Mouse (Mus musculus) heart, adult 2 months (tissue): ENCODE data around the gene Mypn. TPM values are rescaled to one million over a fixed set of nuclear protein-coding genes. Genes with fewer than 3 reads are reported as not detected.

ENCODE experiments used
- DNase-seq, 2 experiments: peaks; one replicate each; pipeline ENCODE4 v3.0.0; 2021
- H3K27ac ChIP-seq: fragments of 200-600 bp; 2 replicates; pipeline ENCODE4 v1.8.1; 2022
- H3K27me3 ChIP-seq: fragments of 200-500 bp; 2 replicates; pipeline ENCODE4 v1.6.1; 2012; ENCODE audit warnings: mild to moderate bottlenecking, low read length, inconsistent platforms, mixed read lengths; ENCODE audit not compliant: control insufficient read depth, insufficient read depth
- H3K36me3 ChIP-seq: fragments of 200-500 bp; 2 replicates; pipeline ENCODE4 v1.6.1; 2012; ENCODE audit warnings: low read length, inconsistent platforms; ENCODE audit not compliant: control insufficient read depth, insufficient read depth
- H3K4me1 ChIP-seq: fragments of 200-500 bp; 2 replicates; pipeline ENCODE4 v1.6.1; 2011; ENCODE audit warnings: low read length; ENCODE audit not compliant: control insufficient read depth, insufficient read depth
- H3K4me3 ChIP-seq: fragments of 200-600 bp; 2 replicates; pipeline ENCODE4 v1.8.1; 2022
- H3K79me2 ChIP-seq: fragments of 200-500 bp; replicated peaks from 2 replicates; pipeline ENCODE4 v1.6.1; 2012; ENCODE audit warnings: mild to moderate bottlenecking, inconsistent platforms, low read length, moderate library complexity, mixed read lengths; ENCODE audit not compliant: control insufficient read depth, insufficient read depth
- H3K9ac ChIP-seq: fragments of 200-500 bp; 2 replicates; pipeline ENCODE4 v1.6.1; 2012; ENCODE audit warnings: low read depth, mild to moderate bottlenecking, control low read depth, inconsistent platforms, low read length, mixed read lengths
- CTCF ChIP-seq: fragments of 200-600 bp; IDR thresholded peaks from 2 replicates; pipeline ENCODE4 v1.8.1; 2022; ENCODE audit warnings: antibody characterized with exemption, mild to moderate bottlenecking, moderate library complexity
- EP300 ChIP-seq: fragments of 200-500 bp; IDR thresholded peaks from 2 replicates; pipeline ENCODE4 v1.6.1; 2011; ENCODE audit warnings: low read depth, low read length, control low read depth; ENCODE audit not compliant: insufficient read depth
- POLR2A ChIP-seq: fragments of 200-500 bp; IDR thresholded peaks from 2 replicates; pipeline ENCODE4 v1.6.1; 2011; ENCODE audit warnings: mild to moderate bottlenecking, low read depth, low read length, control low read depth; ENCODE audit not compliant: insufficient read depth
- WGBS: fragments of 180-500 bp; shearing (Covaris S2); methylation state at CpG from one replicate; pipeline ENCODE4 v1.1.7; 2018; 5-methylcytosine and 5-hydroxymethylcytosine counted together
- intact Hi-C: fragments of 180-260 bp; cut with DNase I; formaldehyde crosslinking; loops from one replicate; pipeline ENCODE4 v1.15.1; 2025
- polyA plus RNA-seq: library from polyadenylated mRNA; depleted of rRNA; stranded (reverse); fragments of >200 nt; gene quantifications from 2 replicates; pipeline ENCODE4 v1.2.3, GENCODE M21; 2012
- total RNA-seq, 2 experiments: library from RNA; stranded (reverse); gene quantifications; 2 replicates each; pipeline ENCODE4 v1.2.3; 2021

Mypn gene
- total and polyA plus RNA-seq, 3 experiments: 32.1 to 110 (median 96.6) TPM

DNA sequence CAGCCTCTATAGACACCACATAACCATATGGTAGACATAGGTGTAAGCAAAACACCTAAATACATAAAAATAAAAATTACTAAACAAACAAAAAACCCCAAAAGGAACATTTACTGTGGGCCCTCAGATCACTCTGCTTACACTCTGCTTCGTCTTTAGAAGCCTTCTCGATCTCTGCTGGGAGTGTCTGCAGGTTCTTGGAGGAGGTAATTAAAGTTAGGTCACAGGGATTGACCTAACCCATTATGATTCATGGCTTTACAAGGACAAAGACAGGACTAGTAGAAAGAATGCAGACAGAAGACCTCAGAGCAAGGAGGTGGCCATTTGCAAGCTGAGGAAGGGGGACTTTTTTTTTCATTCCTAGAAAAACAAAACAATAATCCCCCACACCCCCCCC, 33.5 kb upstream of the Mypn start:
- Histone ChIP-seq H3K36me3 (no peaks in the 10 kb centered on the region), H3K4me3 (no peak overlapping the region), H3K27ac (no peak overlapping the region), H3K4me1 (no peaks in the 10 kb centered on the region), H3K9ac (no peak overlapping the region), H3K79me2 (no peaks in the 10 kb centered on the region), H3K27me3 (no peaks in the 10 kb centered on the region)
- 75% methylated on average over 2 of the region's 2 CpGs for WGBS
- no peak for TF ChIP-seq EP300
- TF ChIP-seq POLR2A: no peak
- TF ChIP-seq CTCF: no peak
- intact Hi-C loops: no loop called here
- DNase-seq: no peak

- intact Hi-C loops: no loop called here
- H3K27me3 ChIP-seq: no peaks in the 10 kb centered on the region
- 90% methylated on average over 6 of the region's 6 CpGs for WGBS
- H3K4me1 ChIP-seq: no peaks in the 10 kb centered on the region
- no peak for DNase-seq
- no peaks in the 10 kb centered on the region for H3K36me3 ChIP-seq
- no peaks in the 10 kb centered on the region for H3K79me2 ChIP-seq
- no peak overlapping the region for H3K4me3 ChIP-seq
- H3K9ac ChIP-seq: no peak overlapping the region
- no peak for TF ChIP-seq CTCF
- no peak for TF ChIP-seq POLR2A
- TF ChIP-seq EP300: no peak
- no peak overlapping the region for H3K27ac ChIP-seq
Measured at GRCm38 (mm10) chr10:63236663-63237062, 32.9 kb upstream of the Mypn start.

DNA sequence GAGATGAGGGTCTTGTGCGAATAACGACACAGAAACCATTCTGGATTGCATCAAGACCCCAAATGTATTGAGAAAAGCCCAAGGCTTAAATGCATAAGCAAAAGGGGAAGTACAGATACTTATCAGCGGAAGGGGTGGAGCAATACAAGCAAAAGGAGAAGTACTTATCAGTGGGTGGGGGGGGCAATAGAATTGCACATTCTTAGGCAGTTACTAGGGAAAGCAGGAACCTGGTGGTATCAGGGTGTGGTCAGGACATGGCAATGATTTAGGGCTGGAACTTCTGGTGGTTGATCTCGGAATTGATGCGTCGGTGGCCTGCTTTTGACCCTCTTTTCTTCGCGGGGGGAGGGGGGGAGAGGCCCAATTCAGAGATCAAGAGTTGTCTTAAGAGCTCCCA, 32.1 kb upstream of the Mypn start:
- Histone ChIP-seq H3K4me1 (no peaks in the 10 kb centered on the region), H3K4me3 (no peak overlapping the region), H3K36me3 (no peaks in the 10 kb centered on the region; the same call in 1 of the 2 replicates), H3K27me3 (no peaks in the 10 kb centered on the region), H3K9ac (no peak overlapping the region), H3K79me2 (no peaks in the 10 kb centered on the region), H3K27ac (no peak overlapping the region)
- TF ChIP-seq EP300: no peak
- TF ChIP-seq CTCF: no peak
- no peak for TF ChIP-seq POLR2A
- DNase-seq: no peak
- whole genome bisulfite sequencing: 86% methylated on average over 8 of the region's 8 CpGs
- intact Hi-C loops: no loop called here

- Histone ChIP-seq H3K27ac (no peak overlapping the region), H3K4me3 (no peak overlapping the region), H3K4me1 (no peaks in the 10 kb centered on the region), H3K36me3 (no peaks in the 10 kb centered on the region; the same call in 1 of the 2 replicates), H3K9ac (no peak overlapping the region), H3K79me2 (no peaks in the 10 kb centered on the region), H3K27me3 (no peaks in the 10 kb centered on the region)
- WGBS: 70% methylated on average over 5 of the region's 5 CpGs
- no peak for DNase-seq
- intact Hi-C loops: no loop called here
- TF ChIP-seq EP300 (no peak), POLR2A (no peak), CTCF (no peak)
Measured at GRCm38 (mm10) chr10:63234133-63234532, 30.4 kb upstream of the Mypn start.

DNA sequence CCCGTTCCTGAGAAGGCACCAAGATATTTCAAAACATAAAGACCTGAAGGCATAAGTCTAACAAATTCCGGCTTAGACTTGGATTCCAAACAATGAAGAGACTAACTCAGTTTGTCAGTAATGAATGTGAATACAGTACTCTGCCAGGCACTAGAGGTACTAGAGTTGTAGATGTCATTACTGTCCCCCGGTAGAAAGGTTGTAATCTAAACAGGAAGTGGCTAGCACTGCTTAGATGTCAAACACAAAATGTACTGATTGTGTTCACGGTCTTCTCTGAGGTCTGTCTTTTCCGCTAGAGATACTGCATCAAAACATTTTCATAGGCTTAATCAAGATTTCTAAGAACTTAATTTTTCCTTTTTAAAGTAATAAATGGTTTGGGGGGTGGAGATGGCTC, 27.9 kb upstream of the Mypn start:
- no peaks in the 10 kb centered on the region for H3K27me3 ChIP-seq
- WGBS: 50% methylated on average over 5 of the region's 5 CpGs
- no peak overlapping the region for H3K4me3 ChIP-seq
- peak overlapping the region; percentile 43; the same call in 1 of the 2 replicates for H3K27ac ChIP-seq
- no peaks in the 10 kb centered on the region for H3K4me1 ChIP-seq
- H3K9ac ChIP-seq: no peak overlapping the region
- H3K79me2 ChIP-seq: no peaks in the 10 kb centered on the region
- intact Hi-C loops: no loop called here
- TF ChIP-seq POLR2A (no peak), EP300 (no peak), CTCF (no peak)
- no peaks in the 10 kb centered on the region; the same call in 1 of the 2 replicates for H3K36me3 ChIP-seq
- no peak for DNase-seq

DNA sequence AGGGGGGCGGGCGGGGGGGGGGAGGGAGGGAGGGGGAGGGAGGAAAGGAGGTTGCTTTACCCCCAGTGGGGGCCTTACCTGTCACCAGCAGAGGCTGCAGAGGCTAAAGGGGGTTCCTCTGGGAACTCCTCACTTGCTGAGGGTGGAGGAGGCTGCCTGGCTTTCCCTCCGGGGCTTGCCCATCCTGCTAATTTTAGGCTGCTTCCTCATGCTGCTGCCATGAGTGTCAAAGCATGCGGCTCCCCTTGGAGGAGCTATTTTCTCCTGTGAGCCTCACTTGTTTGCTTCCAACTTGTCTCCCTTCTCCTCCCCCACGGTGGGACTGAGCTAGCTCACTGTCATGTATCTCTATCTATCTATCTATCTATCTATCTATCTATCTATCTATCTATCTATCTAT, 27.1 kb upstream of the Mypn start:
- TF ChIP-seq POLR2A: no peak
- 0 out of 2 replicates have a peak, but pooled peaks have one; percentile 15 for TF ChIP-seq CTCF
- peak; percentile 30; the same call in 1 of the 2 replicates for TF ChIP-seq EP300
- intact Hi-C loops: no loop called here

DNA sequence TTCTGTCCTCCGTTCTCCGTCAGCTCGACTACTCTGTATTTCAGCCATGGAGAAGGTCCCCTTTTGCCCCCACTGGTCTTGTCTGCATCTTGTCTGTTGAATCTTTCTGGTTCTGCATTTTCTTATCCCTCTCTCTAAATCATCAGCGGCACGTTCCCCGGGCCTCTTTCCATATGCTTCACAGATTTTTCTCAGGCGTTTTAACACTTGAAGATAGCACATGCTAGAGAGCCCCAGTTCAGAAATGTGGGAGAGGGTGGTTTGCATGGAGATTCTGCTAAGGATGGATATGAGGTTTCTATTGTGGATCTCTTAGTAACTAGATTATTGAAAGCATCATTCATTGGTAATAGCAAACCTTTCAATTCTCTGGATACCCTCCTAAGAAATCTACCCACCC, 26.5 kb upstream of the Mypn start:
- DNase-seq: no peak
- Histone ChIP-seq H3K4me3 (no peak overlapping the region), H3K9ac (no peak overlapping the region), H3K36me3 (no peaks in the 10 kb centered on the region; the same call in 1 of the 2 replicates), H3K4me1 (no peaks in the 10 kb centered on the region), H3K27me3 (no peaks in the 10 kb centered on the region), H3K27ac (no peak overlapping the region), H3K79me2 (no peaks in the 10 kb centered on the region)
- no peak for TF ChIP-seq POLR2A
- no peak for TF ChIP-seq CTCF
- no peak for TF ChIP-seq EP300
- intact Hi-C loops: no loop called here
- 72% methylated on average over 7 of the region's 7 CpGs for WGBS

More for the DNA sequence above, 27.1 kb upstream of the Mypn start:
- no peak overlapping the region for H3K9ac ChIP-seq
- no peak overlapping the region for H3K4me3 ChIP-seq
- no peak overlapping the region; the same call in 1 of the 2 replicates for H3K27ac ChIP-seq
- H3K79me2 ChIP-seq: no peaks in the 10 kb centered on the region
- no peaks in the 10 kb centered on the region for H3K4me1 ChIP-seq
- 6% methylated on average over 3 of the region's 5 CpGs for WGBS
- DNase-seq: peak; percentile 27 to 62
- H3K36me3 ChIP-seq: no peaks in the 10 kb centered on the region; the same call in 1 of the 2 replicates
- H3K27me3 ChIP-seq: no peaks in the 10 kb centered on the region
